Mouse (Mus musculus) hindbrain, embryonic 12.5 days (tissue): Measurements from ENCODE around the gene Dnah6. TPM values are rescaled to one million over a fixed set of nuclear protein-coding genes. Genes with fewer than 3 reads are reported as not detected.

Source experiments
- ATAC-seq: fragments of 200-750 bp; cut with Nextera tagmentation; 2 replicates; pipeline ENCODE4 v1.8.0; 2017; ENCODE audit warnings: moderate TSS enrichment; ENCODE audit not compliant: low FRiP score
- H3K27ac ChIP-seq: fragments of 300-500 bp; sonication (generic); 2 replicates; pipeline ENCODE4 v1.5.1; 2016; ENCODE audit warnings: mild to moderate bottlenecking
- H3K27me3 ChIP-seq: fragments of 300-500 bp; sonication (generic); 2 replicates; pipeline ENCODE4 v1.6.1; 2016; ENCODE audit warnings: mild to moderate bottlenecking
- H3K36me3 ChIP-seq: fragments of 300-500 bp; sonication (generic); 2 replicates; pipeline ENCODE4 v1.6.1; 2016; ENCODE audit warnings: mild to moderate bottlenecking
- H3K4me1 ChIP-seq: fragments of 300-500 bp; sonication (generic); 2 replicates; pipeline ENCODE4 v1.6.1; 2016
- H3K4me2 ChIP-seq: fragments of 300-500 bp; sonication (generic); replicated peaks from 2 replicates; pipeline ENCODE4 v1.6.1; 2016; ENCODE audit warnings: mild to moderate bottlenecking
- H3K4me3 ChIP-seq: fragments of 300-500 bp; sonication (generic); 2 replicates; pipeline ENCODE4 v1.5.1; 2016; ENCODE audit warnings: mild to moderate bottlenecking
- H3K9ac ChIP-seq: fragments of 300-500 bp; sonication (generic); 2 replicates; pipeline ENCODE4 v1.6.1; 2016; ENCODE audit warnings: mild to moderate bottlenecking, moderate library complexity
- H3K9me3 ChIP-seq: fragments of 300-500 bp; sonication (generic); replicated peaks from 2 replicates; pipeline ENCODE4 v1.6.1; 2016; ENCODE audit warnings: mild to moderate bottlenecking
- WGBS: fragments of 180-500 bp; shearing (Covaris S2); methylation state at CpG from one replicate; pipeline ENCODE4 v1.1.7; 2016; 5-methylcytosine and 5-hydroxymethylcytosine counted together
- polyA plus RNA-seq: library from polyadenylated mRNA; unstranded; fragments of >200 nt; fragmentation: Nextera tagmentation; extraction: Ambion mirVana; gene quantifications from 2 replicates; pipeline ENCODE4 v1.2.1, GENCODE M21; 2016

Gene Dnah6
- polyA plus RNA-seq, 1 experiment from 2014 or later, result 0.50 TPM

- 87% methylated on average over 3 of the region's 3 CpGs for WGBS
- no peak overlapping the region for H3K4me2 ChIP-seq
- H3K4me3 ChIP-seq, result no peak overlapping the region
- H3K9ac ChIP-seq, result no peak overlapping the region
- no peaks in the 10 kb centered on the region for H3K36me3 ChIP-seq
- H3K4me1 ChIP-seq, result no peaks in the 10 kb centered on the region
- H3K9me3 ChIP-seq, result no peaks in the 10 kb centered on the region
- no peak overlapping the region for H3K27ac ChIP-seq
- ATAC-seq, result no peak
- no peaks in the 10 kb centered on the region for H3K27me3 ChIP-seq
These were observed 175.5 kb downstream of the Dnah6 start for GRCm38 (mm10) chr6:73045944-73046343.

- H3K4me2 ChIP-seq, result no peak overlapping the region
- H3K4me3 ChIP-seq, result no peak overlapping the region
- no peaks in the 10 kb centered on the region for H3K27me3 ChIP-seq
- ATAC-seq, result no peak
- H3K4me1 ChIP-seq, result no peaks in the 10 kb centered on the region
- no peak overlapping the region for H3K27ac ChIP-seq
- H3K9me3 ChIP-seq, result no peaks in the 10 kb centered on the region
- H3K9ac ChIP-seq, result no peak overlapping the region
- 69% methylated on average over 6 of the region's 6 CpGs for WGBS
- H3K36me3 ChIP-seq, result no peaks in the 10 kb centered on the region
These were observed 179.2 kb downstream of the Dnah6 start for GRCm38 (mm10) chr6:73042278-73042677.

- no peaks in the 10 kb centered on the region for H3K9me3 ChIP-seq
- no peak for ATAC-seq
- no peak overlapping the region for H3K27ac ChIP-seq
- H3K4me3 ChIP-seq, result no peak overlapping the region
- H3K27me3 ChIP-seq, result no peaks in the 10 kb centered on the region
- H3K36me3 ChIP-seq, result no peaks in the 10 kb centered on the region
- H3K9ac ChIP-seq, result no peak overlapping the region
- no peaks in the 10 kb centered on the region for H3K4me1 ChIP-seq
- no peak overlapping the region for H3K4me2 ChIP-seq
- 80% methylated on average over 2 of the region's 2 CpGs for WGBS
These were observed 183.2 kb downstream of the Dnah6 start for GRCm38 (mm10) chr6:73038291-73038690.

- ATAC-seq, result no peak
- no peak overlapping the region for H3K27ac ChIP-seq
- 94% methylated on average over 3 of the region's 3 CpGs for WGBS
- no peak overlapping the region for H3K4me2 ChIP-seq
- H3K4me1 ChIP-seq, result no peaks in the 10 kb centered on the region
- H3K27me3 ChIP-seq, result no peaks in the 10 kb centered on the region
- no peaks in the 10 kb centered on the region for H3K36me3 ChIP-seq
- H3K4me3 ChIP-seq, result no peak overlapping the region
- no peak overlapping the region for H3K9ac ChIP-seq
- no peaks in the 10 kb centered on the region for H3K9me3 ChIP-seq
These were observed 192.6 kb downstream of the Dnah6 start for GRCm38 (mm10) chr6:73028853-73029252.

- Histone ChIP-seq H3K4me1 (no peaks in the 10 kb centered on the region), H3K36me3 (no peaks in the 10 kb centered on the region), H3K4me3 (no peak overlapping the region), H3K9ac (no peak overlapping the region), H3K27me3 (no peaks in the 10 kb centered on the region), H3K4me2 (no peak overlapping the region), H3K27ac (no peak overlapping the region), H3K9me3 (no peaks in the 10 kb centered on the region)
- 77% methylated on average over 4 of the region's 4 CpGs for WGBS
- ATAC-seq, result no peak
These were observed 193.6 kb downstream of the Dnah6 start for GRCm38 (mm10) chr6:73027881-73028280.

GRCm38 (mm10) chr6:73026898-73027297, 194.6 kb downstream of the Dnah6 start:
- H3K4me3 ChIP-seq, result no peak overlapping the region
- no peaks in the 10 kb centered on the region for H3K9me3 ChIP-seq
- no peaks in the 10 kb centered on the region for H3K27me3 ChIP-seq
- no peak overlapping the region for H3K4me2 ChIP-seq
- H3K36me3 ChIP-seq, result no peaks in the 10 kb centered on the region
- ATAC-seq, result no peak
- 78% methylated on average over 6 of the region's 6 CpGs for WGBS
- no peak overlapping the region for H3K27ac ChIP-seq
- H3K9ac ChIP-seq, result no peak overlapping the region
- H3K4me1 ChIP-seq, result no peaks in the 10 kb centered on the region

GRCm38 (mm10) chr6:73020061-73020460, 201.4 kb downstream of the Dnah6 start:
- H3K36me3 ChIP-seq, result no peaks in the 10 kb centered on the region
- H3K4me1 ChIP-seq, result no peaks in the 10 kb centered on the region
- no peak overlapping the region for H3K4me2 ChIP-seq
- 4% methylated on average over 3 of the region's 3 CpGs for WGBS
- H3K4me3 ChIP-seq, result no peak overlapping the region
- ATAC-seq, result no peak
- no peaks in the 10 kb centered on the region for H3K9me3 ChIP-seq
- no peak overlapping the region for H3K27ac ChIP-seq
- no peak overlapping the region for H3K9ac ChIP-seq
- H3K27me3 ChIP-seq, result no peaks in the 10 kb centered on the region

GRCm38 (mm10) chr6:73018725-73019280, 202.6 kb downstream of the Dnah6 start:
- Histone ChIP-seq H3K9me3 (no peaks in the 10 kb centered on the region), H3K4me1 (no peaks in the 10 kb centered on the region), H3K4me2 (no peak overlapping the region), H3K4me3 (no peak overlapping the region), H3K27me3 (no peaks in the 10 kb centered on the region), H3K9ac (no peak overlapping the region), H3K36me3 (no peaks in the 10 kb centered on the region), H3K27ac (no peak overlapping the region)
- ATAC-seq, result no peak
- 83% methylated on average over 10 of the region's 10 CpGs for WGBS

- H3K27me3 ChIP-seq, result no peaks in the 10 kb centered on the region
- ATAC-seq, result no peak
- no peak overlapping the region for H3K27ac ChIP-seq
- no peak overlapping the region for H3K4me3 ChIP-seq
- H3K4me2 ChIP-seq, result no peak overlapping the region
- H3K9ac ChIP-seq, result no peak overlapping the region
- no peaks in the 10 kb centered on the region for H3K4me1 ChIP-seq
- no peaks in the 10 kb centered on the region for H3K36me3 ChIP-seq
- H3K9me3 ChIP-seq, result no peaks in the 10 kb centered on the region
- WGBS, result 47% methylated on average over 13 of the region's 13 CpGs
These were observed 206.9 kb downstream of the Dnah6 start for GRCm38 (mm10) chr6:73014317-73015160.

- no peak for ATAC-seq
- H3K27me3 ChIP-seq, result no peaks in the 10 kb centered on the region
- H3K9ac ChIP-seq, result no peak overlapping the region
- no peak overlapping the region for H3K4me2 ChIP-seq
- H3K4me3 ChIP-seq, result no peak overlapping the region
- WGBS, result 88% methylated on average over 8 of the region's 8 CpGs
- no peaks in the 10 kb centered on the region for H3K36me3 ChIP-seq
- H3K4me1 ChIP-seq, result no peaks in the 10 kb centered on the region
- no peaks in the 10 kb centered on the region for H3K9me3 ChIP-seq
- no peak overlapping the region for H3K27ac ChIP-seq
These were observed 208.5 kb downstream of the Dnah6 start for GRCm38 (mm10) chr6:73012931-73013330.

GRCm38 (mm10) chr6:73011827-73012226, 209.6 kb downstream of the Dnah6 start:
- WGBS, result 90% methylated on average over 6 of the region's 6 CpGs
- no peaks in the 10 kb centered on the region for H3K9me3 ChIP-seq
- no peaks in the 10 kb centered on the region for H3K4me1 ChIP-seq
- no peak for ATAC-seq
- no peak overlapping the region for H3K4me2 ChIP-seq
- H3K27me3 ChIP-seq, result no peaks in the 10 kb centered on the region
- no peak overlapping the region for H3K4me3 ChIP-seq
- H3K36me3 ChIP-seq, result no peaks in the 10 kb centered on the region
- H3K9ac ChIP-seq, result no peak overlapping the region
- H3K27ac ChIP-seq, result no peak overlapping the region

- no peak overlapping the region for H3K9ac ChIP-seq
These were observed 211.4 kb downstream of the Dnah6 start for GRCm38 (mm10) chr6:73010073-73010472.

GRCm38 (mm10) chr6:73003601-73004000, 217.8 kb downstream of the Dnah6 start:
- H3K27me3 ChIP-seq, result no peaks in the 10 kb centered on the region
- no peak overlapping the region for H3K27ac ChIP-seq
- no peak overlapping the region for H3K9ac ChIP-seq
- no peak overlapping the region for H3K4me3 ChIP-seq
- H3K36me3 ChIP-seq, result no peaks in the 10 kb centered on the region
- WGBS, result 73% methylated on average over 5 of the region's 5 CpGs
- no peak overlapping the region for H3K4me2 ChIP-seq
- ATAC-seq, result no peak
- no peaks in the 10 kb centered on the region for H3K9me3 ChIP-seq
- no peaks in the 10 kb centered on the region for H3K4me1 ChIP-seq

More at GRCm38 (mm10) chr6:73010073-73010472, 211.4 kb downstream of the Dnah6 start:
- 40% methylated on average over 6 of the region's 6 CpGs for WGBS
- Histone ChIP-seq H3K4me3 (no peak overlapping the region), H3K27ac (no peak overlapping the region), H3K4me2 (no peak overlapping the region), H3K4me1 (no peaks in the 10 kb centered on the region), H3K27me3 (no peaks in the 10 kb centered on the region), H3K9me3 (no peaks in the 10 kb centered on the region), H3K36me3 (no peaks in the 10 kb centered on the region)
- ATAC-seq, result no peak
